Mouse (Mus musculus) liver, embryonic 14.5 days (tissue): ENCODE measurements at regions not wholly inside any gene's neighbourhood (a gene's known extent, or its start where the extent isn't known, plus 50 kb on each side); places are given as distances from the start of the nearest gene placed in this dataset.

Experiments
- ATAC-seq: fragments of 200-750 bp; cut with Nextera tagmentation; 2 replicates; pipeline ENCODE4 v1.8.0; 2017; ENCODE audit warnings: moderate number of reproducible peaks, mild to moderate bottlenecking, moderate library complexity; ENCODE audit not compliant: insufficient read depth
- DNase-seq, 3 experiments: peaks; one replicate each; pipeline ENCODE4 v3.0.0-alpha.2; 2012 to 2013; ENCODE audit warnings: low read depth in 3 of 3, low spot score in 3 of 3
- H3K27ac ChIP-seq: fragments of 300-500 bp; sonication (generic); 2 replicates; pipeline ENCODE4 v1.5.1; 2014; ENCODE audit warnings: moderate library complexity, mild to moderate bottlenecking, control low read depth, inconsistent platforms
- H3K27me3 ChIP-seq: fragments of 300-500 bp; sonication (generic); 2 replicates; pipeline ENCODE4 v1.6.1; 2014; ENCODE audit warnings: mild to moderate bottlenecking, low read length, moderate library complexity; ENCODE audit not compliant: control insufficient read depth, insufficient read depth
- H3K36me3 ChIP-seq: fragments of 300-500 bp; sonication (generic); replicated peaks from 2 replicates; pipeline ENCODE4 v1.6.1; 2014; ENCODE audit warnings: low read depth; ENCODE audit not compliant: control insufficient read depth, insufficient read depth
- H3K4me1 ChIP-seq, 2 experiments: fragments of 200-500 bp in 1 of 2; fragments of 300-500 bp in 1 of 2; sonication (generic) in 1 of 2; replicated peaks; 2 replicates each; pipeline ENCODE4 v1.6.1; 2012 to 2014; ENCODE audit warnings: antibody characterized with exemption in 1 of 2, inconsistent platforms in 1 of 2, low read length in 1 of 2; ENCODE audit not compliant: control insufficient read depth in 2 of 2, insufficient read depth in 2 of 2
- H3K4me2 ChIP-seq: fragments of 300-500 bp; sonication (generic); 2 replicates; pipeline ENCODE4 v1.6.1; 2014; ENCODE audit warnings: low read depth, mild to moderate bottlenecking, control low read depth, moderate library complexity
- H3K4me3 ChIP-seq, 2 experiments: fragments of 200-500 bp in 1 of 2; fragments of 300-500 bp in 1 of 2; sonication (generic) in 1 of 2; 2 replicates each; pipeline ENCODE4 v1.5.1; 2012 to 2014; ENCODE audit warnings: low read depth in 2 of 2, low read length in 2 of 2, mild to moderate bottlenecking in 2 of 2, control low read depth in 1 of 2, inconsistent platforms in 1 of 2, moderate library complexity in 1 of 2; ENCODE audit not compliant: insufficient read depth in 1 of 2
- H3K9ac ChIP-seq: fragments of 300-500 bp; sonication (generic); replicated peaks from 2 replicates; pipeline ENCODE4 v1.6.1; 2014; ENCODE audit warnings: mild to moderate bottlenecking, control low read depth, moderate library complexity
- H3K9me3 ChIP-seq: fragments of 300-500 bp; sonication (generic); 2 replicates; pipeline ENCODE4 v1.6.1; 2016; ENCODE audit warnings: low read length, mixed read lengths; ENCODE audit not compliant: control insufficient read depth
- CTCF ChIP-seq: IDR thresholded peaks from 2 replicates; pipeline ENCODE4 v1.5.1; 2016; ENCODE audit warnings: antibody characterized with exemption, low read depth, control low read depth
- EP300 ChIP-seq: IDR thresholded peaks from 2 replicates; pipeline ENCODE4 v1.6.1; 2016; ENCODE audit warnings: antibody characterized with exemption, low read depth
- WGBS: fragments of 180-500 bp; shearing (Covaris S2); extraction: QIAGEN DNeasy Blood & Tissue Kit; methylation state at CpG from one replicate; pipeline ENCODE4 v1.1.7; 2014; ENCODE audit not compliant: insufficient replicate concordance; 5-methylcytosine and 5-hydroxymethylcytosine counted together

DNA sequence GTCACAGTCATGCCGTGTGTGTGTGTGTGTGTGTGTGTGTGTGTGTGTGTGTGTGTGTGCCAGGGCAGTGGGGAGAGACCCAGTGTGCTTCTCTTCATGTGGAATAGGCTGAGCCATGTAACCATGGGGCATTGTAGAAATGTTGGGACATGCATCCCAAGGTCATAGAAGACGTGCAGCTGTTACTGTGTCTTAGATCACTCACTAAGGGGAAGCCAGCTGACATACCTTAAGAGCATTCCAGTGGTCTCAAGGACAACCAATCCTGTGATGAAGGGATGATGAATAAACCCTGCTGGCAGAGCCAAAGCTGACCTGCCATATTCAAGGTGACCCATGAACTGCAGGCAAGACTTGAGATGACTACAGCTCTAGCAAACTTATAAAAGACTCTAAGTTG is 75.3 kb upstream of the Klf3 start:
- Histone ChIP-seq H3K36me3 (no peaks in the 10 kb centered on the region), H3K9me3 (no peaks in the 10 kb centered on the region), H3K27ac (no peak overlapping the region), H3K4me2 (no peak overlapping the region), H3K4me1 (no peaks in the 10 kb centered on the region), H3K4me3 (no peak overlapping the region), H3K27me3 (no peaks in the 10 kb centered on the region), H3K9ac (no peak overlapping the region)
- no peak for DNase-seq
- TF ChIP-seq CTCF (no peak), EP300 (no peak)
- no peak for ATAC-seq
- 58% methylated on average over 2 of the region's 2 CpGs for WGBS

- Histone ChIP-seq H3K9me3 (no peaks in the 10 kb centered on the region), H3K9ac (no peak overlapping the region), H3K27me3 (no peaks in the 10 kb centered on the region), H3K36me3 (no peaks in the 10 kb centered on the region), H3K27ac (no peak overlapping the region), H3K4me2 (no peak overlapping the region), H3K4me1 (no peaks in the 10 kb centered on the region), H3K4me3 (no peak overlapping the region)
- no peak for DNase-seq
- TF ChIP-seq CTCF, result no peak
- TF ChIP-seq EP300, result no peak
- WGBS, result 64% methylated on average over 3 of the region's 3 CpGs
- no peak for ATAC-seq
These were observed 70.8 kb upstream of the Klf3 start for GRCm38 (mm10) chr5:64732356-64732755.

GRCm38 (mm10) chr5:64736985-64737384 is 66.2 kb upstream of the Klf3 start:
- H3K9ac ChIP-seq, result no peak overlapping the region
- H3K4me1 ChIP-seq, result peaks cover 0 to 9% of the 10 kb centered on the region in 2 experiments; a peak in 2 of 4 replicates
- no peak for DNase-seq
- no peak overlapping the region for H3K4me2 ChIP-seq
- no peaks in the 10 kb centered on the region for H3K36me3 ChIP-seq
- no peaks in the 10 kb centered on the region for H3K9me3 ChIP-seq
- no peak overlapping the region for H3K4me3 ChIP-seq
- ATAC-seq, result no peak
- H3K27ac ChIP-seq, result no peak overlapping the region
- H3K27me3 ChIP-seq, result no peaks in the 10 kb centered on the region
- TF ChIP-seq CTCF (no peak), EP300 (no peak)

DNA sequence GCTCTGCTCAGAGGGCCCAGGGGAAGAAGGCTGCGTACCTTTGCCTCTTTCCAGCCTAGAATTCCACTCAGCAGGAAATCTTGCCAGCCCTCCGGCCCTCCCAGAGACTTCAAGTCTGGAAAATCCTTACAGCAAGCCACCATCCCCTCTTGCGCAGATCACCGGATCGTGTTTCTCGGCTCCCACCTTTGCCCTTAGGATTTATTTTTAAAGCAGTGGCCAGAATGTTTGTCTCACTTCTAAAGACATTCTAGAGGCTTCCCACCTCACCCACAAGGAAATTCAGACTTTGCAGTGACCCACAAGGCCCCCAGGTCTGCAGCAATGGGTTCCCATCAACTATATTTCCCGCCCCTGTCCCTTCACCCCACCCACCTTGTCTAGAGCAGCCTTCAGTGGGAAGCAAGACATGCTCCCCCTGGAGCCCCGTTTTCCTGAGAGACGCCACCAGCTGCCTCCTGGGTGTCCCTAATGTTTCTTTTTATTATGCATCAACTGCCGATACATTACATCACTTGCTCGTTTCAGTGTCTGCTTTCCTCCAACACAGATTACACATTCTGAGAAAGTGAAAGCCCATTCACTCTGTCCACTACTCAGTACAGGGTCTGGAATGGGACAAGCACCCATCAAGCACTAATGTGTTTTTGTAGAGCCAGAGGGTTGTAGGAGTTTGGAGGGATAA is 65.0 kb upstream of the Klf3 start:
- 61% methylated on average over 11 of the region's 11 CpGs for WGBS
- no peaks in the 10 kb centered on the region for H3K9me3 ChIP-seq

GRCm38 (mm10) chr5:64738781-64739310 is 64.3 kb upstream of the Klf3 start:
- no peak for TF ChIP-seq CTCF
- DNase-seq, result no peak
- WGBS, result 53% methylated on average over 10 of the region's 10 CpGs

More for the DNA sequence above, 65.0 kb upstream of the Klf3 start:
- no peak overlapping the region for H3K9ac ChIP-seq
- H3K4me2 ChIP-seq, result no peak overlapping the region
- no peak for ATAC-seq
- no peaks in the 10 kb centered on the region for H3K27me3 ChIP-seq
- H3K4me1 ChIP-seq, result peaks cover 0 to 9% of the 10 kb centered on the region in 2 experiments; a peak in 2 of 4 replicates
- H3K36me3 ChIP-seq, result no peaks in the 10 kb centered on the region
- no peak overlapping the region for H3K4me3 ChIP-seq
- H3K27ac ChIP-seq, result no peak overlapping the region
- DNase-seq, result no peak
- TF ChIP-seq EP300, result no peak
- no peak for TF ChIP-seq CTCF

More at GRCm38 (mm10) chr5:64738781-64739310, 64.3 kb upstream of the Klf3 start:
- no peaks in the 10 kb centered on the region for H3K27me3 ChIP-seq
- no peak overlapping the region for H3K9ac ChIP-seq
- H3K27ac ChIP-seq, result no peak overlapping the region
- peaks cover 0 to 9% of the 10 kb centered on the region in 2 experiments; a peak in 2 of 4 replicates for H3K4me1 ChIP-seq
- H3K4me3 ChIP-seq, result no peak overlapping the region
- no peak for ATAC-seq
- no peaks in the 10 kb centered on the region for H3K36me3 ChIP-seq
- no peak overlapping the region for H3K4me2 ChIP-seq
- H3K9me3 ChIP-seq, result no peaks in the 10 kb centered on the region
